Mouse (Mus musculus): ENCODE results near the gene Ppm1f.
"Not testable (repeated sequence)": the region's sequence is repeated elsewhere in the genome, so short reads cannot be mapped to it uniquely, and the experiment has no call there.

The Ppm1f gene

GRCm38 (mm10) chr16:16896382-16897055 lies at the start of gene Ppm1f:
Ppm1f (plus strand) TSS chr16:16896469.
- peak; percentile 94 for DNase-seq (ENCODE audit: low spot score)

- no peak for DNase-seq (ENCODE audit: low spot score)
Measured at GRCm38 (mm10) chr16:16849196-16849595, 47.1 kb upstream of the Ppm1f start.

GRCm38 (mm10) chr16:16852411-16852810 lies 43.9 kb upstream of the Ppm1f start:
- DNase-seq (ENCODE audit: low spot score), result no peak

- peak; percentile 42 for DNase-seq (ENCODE audit: low spot score)
Measured at GRCm38 (mm10) chr16:16854836-16855235, 41.4 kb upstream of the Ppm1f start.

GRCm38 (mm10) chr16:16855541-16855940 lies 40.7 kb upstream of the Ppm1f start:
- DNase-seq (ENCODE audit: low spot score), result no peak

- DNase-seq (ENCODE audit: low spot score), result not testable (repeated sequence)
Measured at GRCm38 (mm10) chr16:16856054-16856453, 40.2 kb upstream of the Ppm1f start.

- DNase-seq (ENCODE audit: low spot score), result no peak
Measured at GRCm38 (mm10) chr16:16856731-16857476, 39.4 kb upstream of the Ppm1f start.

GRCm38 (mm10) chr16:16862288-16862687 lies 34.0 kb upstream of the Ppm1f start:
- DNase-seq (ENCODE audit: low spot score), result no peak

- DNase-seq (ENCODE audit: low spot score), result no peak
Measured at GRCm38 (mm10) chr16:16863978-16864377, 32.3 kb upstream of the Ppm1f start, which contains the start of gene Igll1. Igll1 (minus strand) TSS chr16:16863985.

- DNase-seq (ENCODE audit: low spot score), result no peak
Measured at GRCm38 (mm10) chr16:16865217-16865616, 31.1 kb upstream of the Ppm1f start.

- peak; percentile 11 for DNase-seq (ENCODE audit: low spot score)
Measured at GRCm38 (mm10) chr16:16865696-16866561, 30.3 kb upstream of the Ppm1f start.

GRCm38 (mm10) chr16:16870241-16870616 lies 26.0 kb upstream of the Ppm1f start:
- DNase-seq (ENCODE audit: low spot score), result peak; percentile 3

GRCm38 (mm10) chr16:16870617-16871331 lies 25.5 kb upstream of the Ppm1f start, which contains the start of the genes Top3b and Vpreb1:
Top3b (plus strand) TSS chr16:16870736.
Vpreb1 (minus strand) TSS chr16:16870843.
- DNase-seq (ENCODE audit: low spot score), result peak; percentile 98

GRCm38 (mm10) chr16:16879025-16879424 lies 17.2 kb upstream of the Ppm1f start:
- no peak for DNase-seq (ENCODE audit: low spot score)

- DNase-seq (ENCODE audit: low spot score), result no peak
Measured at GRCm38 (mm10) chr16:16888341-16888740, 7.9 kb upstream of the Ppm1f start.

GRCm38 (mm10) chr16:16892366-16892765 lies 3.9 kb upstream of the Ppm1f start:
- no peak for DNase-seq (ENCODE audit: low spot score)

- no peak for DNase-seq (ENCODE audit: low spot score)
Measured at GRCm38 (mm10) chr16:16896015-16896381, 271 bp upstream of the Ppm1f start.

- DNase-seq (ENCODE audit: low spot score), result no peak
Measured at GRCm38 (mm10) chr16:16897056-16897584, 851 bp downstream of the Ppm1f start.

- no peak for DNase-seq (ENCODE audit: low spot score)
Measured at GRCm38 (mm10) chr16:16902329-16902728, 6.1 kb downstream of the Ppm1f start.

GRCm38 (mm10) chr16:16903188-16903587 lies 6.9 kb downstream of the Ppm1f start:
- no peak for DNase-seq (ENCODE audit: low spot score)

- DNase-seq (ENCODE audit: low spot score), result peak; percentile 10
Measured at GRCm38 (mm10) chr16:16907799-16908198, 11.5 kb downstream of the Ppm1f start.

Measured in embryo, embryonic 10 days (tissue).